Mouse (Mus musculus): ENCODE measurements at regions not wholly inside any gene's neighbourhood (a gene's known extent, or its start where the extent isn't known, plus 50 kb on each side); places are given as distances from the start of the nearest gene placed in this dataset.

GRCm38 (mm10) chr1:151045334-151045733, 52.1 kb upstream of the Hmcn1 start:
- no peak for DNase-seq (ENCODE audit: low spot score)

GRCm38 (mm10) chr1:151046626-151047025, 53.4 kb upstream of the Hmcn1 start:
- DNase-seq (ENCODE audit: low spot score), result no peak

DNA sequence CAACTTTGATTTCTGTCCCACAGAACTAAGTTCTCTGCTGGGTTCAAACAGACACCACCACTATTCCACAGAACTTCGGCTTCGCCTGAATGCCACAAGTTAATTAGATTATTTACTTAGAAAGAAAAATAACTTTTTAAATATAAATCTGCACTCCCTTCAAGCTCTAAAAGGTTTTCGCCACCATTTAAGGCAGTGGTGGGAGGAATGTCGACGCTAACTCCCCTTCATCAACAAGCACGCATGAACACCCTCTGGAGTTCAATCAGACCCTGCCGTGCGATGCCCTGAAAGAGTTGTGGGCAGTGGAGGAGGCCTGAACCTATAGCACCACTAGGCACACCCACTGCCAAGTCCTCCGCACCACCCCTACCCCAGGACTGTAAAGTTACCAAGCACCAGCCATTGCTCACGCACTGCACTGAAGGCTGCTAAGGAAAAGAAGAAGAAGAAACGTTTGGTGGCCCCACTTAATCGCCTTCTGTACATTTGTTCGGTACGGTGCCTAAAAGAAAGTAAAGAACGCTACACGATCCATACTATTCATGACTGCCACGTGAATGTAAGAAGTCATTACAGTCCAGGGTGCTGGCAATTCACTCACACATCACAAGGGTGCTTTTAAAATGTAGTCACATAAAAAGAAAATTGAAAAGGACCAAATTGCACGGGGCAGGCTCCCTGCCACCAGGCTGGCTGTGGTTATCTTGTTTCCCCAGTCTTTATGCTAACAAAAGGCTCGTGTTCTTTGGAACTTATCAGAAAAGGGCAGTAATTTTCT, 56.7 kb upstream of the Hmcn1 start:
- no peak for DNase-seq (ENCODE audit: low spot score)

- no peak for DNase-seq (ENCODE audit: low spot score)
These were observed 57.2 kb upstream of the Hmcn1 start for GRCm38 (mm10) chr1:151050507-151050816.

DNA sequence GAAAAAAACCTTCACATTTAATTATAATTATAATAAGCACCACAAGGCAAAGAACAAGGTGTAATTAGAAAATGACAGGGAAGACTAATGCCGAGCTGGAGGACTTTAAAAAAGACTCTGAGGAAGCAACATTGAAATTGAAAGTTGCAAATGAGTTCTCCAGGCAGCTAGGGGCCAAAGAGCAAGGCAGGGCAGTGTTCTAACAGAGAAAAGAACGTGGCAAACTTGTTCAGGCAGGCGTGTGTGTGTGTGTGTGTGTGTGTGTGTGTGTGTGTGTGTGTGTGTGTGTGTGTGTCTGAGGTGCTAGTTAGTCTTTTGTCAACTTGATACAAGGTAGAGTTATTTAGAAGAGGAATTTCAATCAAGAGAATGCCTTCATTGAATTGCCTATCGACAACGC, 60.0 kb upstream of the Hmcn1 start:
- no peak for DNase-seq (ENCODE audit: low spot score)

DNA sequence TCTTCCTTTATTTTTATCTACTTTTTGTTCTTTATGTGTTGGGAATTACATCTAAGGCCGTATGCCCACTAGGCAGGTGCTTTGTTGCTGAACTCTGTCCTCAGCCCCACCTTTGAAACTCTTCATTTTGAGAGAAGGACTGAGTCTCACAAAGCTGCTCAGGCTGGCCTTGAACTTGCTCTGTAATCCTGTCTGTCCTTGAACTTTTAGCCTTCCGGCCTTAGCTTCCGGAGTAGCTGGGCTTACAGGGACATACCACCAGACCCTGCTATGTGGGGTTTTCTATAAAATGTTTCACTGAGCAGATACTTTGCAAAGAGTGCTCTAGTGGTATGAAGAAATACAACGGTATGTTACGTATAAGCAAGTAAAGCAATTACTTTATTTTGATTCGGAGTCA, 62.2 kb upstream of the Hmcn1 start:
- no peak for DNase-seq (ENCODE audit: low spot score)

DNA sequence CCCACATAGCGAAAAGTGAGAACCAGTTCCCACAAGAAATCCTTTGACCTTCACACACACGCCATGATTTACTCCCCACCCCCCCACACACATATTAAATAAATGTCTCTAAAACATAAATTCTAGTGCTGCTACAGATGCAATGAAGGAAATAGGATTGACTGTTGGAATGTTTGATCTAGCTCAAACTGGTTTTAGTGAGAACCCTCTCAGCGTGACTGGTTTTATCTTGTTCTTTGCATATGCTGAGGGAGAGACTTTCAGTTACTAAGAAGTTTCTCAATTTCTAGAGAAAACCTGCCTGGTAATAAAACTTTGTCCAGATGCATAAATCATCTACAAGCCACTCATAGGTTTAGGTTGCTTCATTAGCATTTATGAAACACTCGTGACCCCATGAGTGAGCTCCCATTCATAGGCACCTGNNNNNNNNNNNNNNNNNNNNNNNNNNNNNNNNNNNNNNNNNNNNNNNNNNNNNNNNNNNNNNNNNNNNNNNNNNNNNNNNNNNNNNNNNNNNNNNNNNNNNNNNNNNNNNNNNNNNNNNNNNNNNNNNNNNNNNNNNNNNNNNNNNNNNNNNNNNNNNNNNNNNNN, 66.4 kb upstream of the Hmcn1 start:
- no peak for DNase-seq (ENCODE audit: low spot score)

GRCm38 (mm10) chr1:151065090-151065567, 71.9 kb upstream of the Hmcn1 start:
- no peak for DNase-seq (ENCODE audit: low spot score)

- no peak for DNase-seq (ENCODE audit: low spot score)
These were observed 73.3 kb upstream of the Hmcn1 start for GRCm38 (mm10) chr1:151066379-151067128.

DNA sequence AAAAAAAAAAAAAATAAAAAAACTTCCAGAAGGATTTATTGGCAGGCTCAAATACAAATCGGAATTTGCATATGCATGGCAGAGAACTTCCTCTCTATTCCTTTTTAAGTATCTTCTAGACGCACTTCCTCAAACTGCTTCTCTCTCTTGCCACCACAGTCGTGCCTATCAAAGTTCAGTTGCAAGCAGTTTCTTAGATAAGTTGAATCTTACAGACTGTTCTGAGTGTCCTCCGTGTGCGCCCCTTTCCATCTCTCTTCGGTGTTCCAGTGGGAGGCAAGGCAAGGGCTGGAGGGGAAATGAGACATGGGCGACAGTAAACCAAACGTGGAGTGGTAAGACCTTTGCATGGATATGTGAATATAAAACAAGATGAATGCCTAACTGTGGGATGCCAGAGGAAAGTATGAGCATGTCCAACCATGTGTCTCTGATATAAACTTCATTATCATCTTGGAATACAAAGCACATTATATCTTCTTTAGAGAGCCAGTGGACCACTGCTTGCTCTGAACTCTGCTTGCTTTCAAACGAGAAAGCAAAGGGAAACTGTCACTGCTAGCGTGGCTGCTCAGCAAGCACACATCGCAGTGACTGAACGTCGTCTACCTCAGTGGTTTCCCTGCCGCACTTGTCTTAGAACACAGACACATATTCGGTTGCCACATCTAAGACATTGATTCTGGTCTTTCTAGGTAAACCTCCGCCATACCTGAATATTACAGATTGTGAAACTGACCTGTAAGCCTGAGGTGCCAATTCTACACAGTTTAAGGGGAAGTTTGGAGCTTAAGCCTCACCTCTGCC, 81.5 kb upstream of the Hmcn1 start:
- DNase-seq (ENCODE audit: low spot score), result no peak

DNA sequence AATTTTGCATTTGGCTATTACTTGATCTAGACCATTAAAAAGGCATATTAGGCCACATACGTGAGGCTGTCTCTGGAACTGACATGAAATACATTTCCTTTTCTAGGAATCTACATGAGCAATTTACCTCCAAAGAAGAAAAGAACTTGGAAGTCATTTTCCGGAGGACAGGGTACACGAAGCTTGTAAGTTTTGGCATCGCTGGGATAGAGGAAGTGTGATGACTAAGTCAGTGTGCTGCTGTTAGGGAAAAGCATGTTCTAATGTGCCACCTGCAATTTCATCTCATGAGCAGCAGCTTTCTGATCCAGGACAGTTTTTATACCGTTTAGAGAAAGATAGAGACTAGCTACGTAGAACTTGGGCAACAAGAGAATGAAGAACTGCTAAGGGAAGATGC, 82.3 kb upstream of the Hmcn1 start:
- no peak for DNase-seq (ENCODE audit: low spot score)

GRCm38 (mm10) chr1:151078909-151079522, 85.8 kb upstream of the Hmcn1 start:
- DNase-seq (ENCODE audit: low spot score), result peak; percentile 72

DNA sequence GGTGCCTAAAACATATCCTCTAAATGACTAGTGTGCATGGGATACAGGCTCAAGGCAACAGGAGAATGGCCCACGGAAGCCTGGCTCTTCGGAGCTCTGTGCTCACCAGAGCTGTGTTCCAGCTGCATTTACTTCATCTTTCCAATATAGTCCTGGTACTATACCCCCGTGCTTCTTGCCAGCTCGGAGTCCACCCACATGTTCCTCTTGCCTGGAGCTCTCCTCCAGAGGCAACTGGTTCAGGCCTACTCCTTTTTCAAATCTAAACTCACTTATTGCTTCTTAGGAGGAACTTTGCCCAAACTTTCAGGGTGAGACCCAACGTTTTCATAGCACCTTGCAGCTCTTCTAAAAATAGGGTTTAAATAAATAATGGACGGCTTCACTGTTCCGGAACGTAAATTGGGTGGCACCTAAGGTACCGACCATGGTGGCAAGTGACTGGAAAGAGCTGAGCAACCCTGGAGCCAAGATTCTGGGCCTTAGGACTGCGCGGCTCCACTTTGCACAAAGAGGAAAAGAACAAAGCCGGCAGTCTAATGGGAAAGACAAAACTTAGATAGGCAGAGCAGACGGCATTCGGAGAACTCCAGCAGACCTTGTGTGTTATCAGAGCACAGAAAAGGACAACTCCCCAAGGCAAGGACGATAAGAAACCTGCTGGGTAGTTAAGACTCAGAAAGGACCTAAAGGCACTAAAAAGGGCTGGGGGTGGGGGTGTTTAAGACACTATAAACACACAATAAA, 86.6 kb upstream of the Hmcn1 start:
- DNase-seq (ENCODE audit: low spot score), result no peak

- DNase-seq (ENCODE audit: low spot score), result no peak
These were observed 87.3 kb upstream of the Hmcn1 start for GRCm38 (mm10) chr1:151080510-151080980.

GRCm38 (mm10) chr1:151082510-151083033, 89.3 kb upstream of the Hmcn1 start:
- DNase-seq (ENCODE audit: low spot score), result no peak

GRCm38 (mm10) chr1:151083806-151084205, 90.6 kb upstream of the Hmcn1 start:
- no peak for DNase-seq (ENCODE audit: low spot score)

DNA sequence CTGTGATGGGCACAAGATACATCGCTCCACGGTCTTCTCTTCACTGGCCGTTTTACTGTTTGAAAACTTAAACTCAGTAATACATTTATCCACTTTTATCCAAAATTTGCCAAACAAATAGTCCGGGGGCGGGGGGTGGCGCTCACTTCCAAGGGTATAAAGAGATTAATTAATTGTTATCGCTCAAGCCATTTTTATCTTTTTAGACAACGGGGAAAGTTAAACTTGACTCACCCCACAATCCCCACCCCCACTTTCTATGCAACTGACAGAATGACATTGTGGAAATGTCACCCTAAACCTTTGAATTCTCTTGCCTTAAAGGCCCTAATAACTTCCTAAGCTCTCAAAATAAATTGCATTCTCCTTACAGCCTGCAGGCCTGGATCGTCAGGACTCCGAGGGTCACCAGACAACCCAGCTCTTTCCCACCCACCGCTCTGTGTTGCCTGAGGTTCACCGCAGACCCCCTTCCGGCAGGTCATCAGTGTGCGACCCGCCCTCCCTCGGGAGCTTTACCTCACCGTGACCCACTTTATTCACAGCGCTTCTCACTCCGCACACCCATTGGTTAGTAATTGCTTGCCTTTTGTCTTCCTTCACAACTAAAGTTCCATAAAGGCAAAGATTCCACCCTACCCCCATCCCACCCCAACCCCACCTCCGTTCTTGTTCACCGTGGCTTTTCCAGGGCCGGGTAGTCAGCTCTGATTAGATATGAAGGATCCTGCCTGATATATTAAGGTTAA, 93.0 kb upstream of the Hmcn1 start:
- no peak for DNase-seq (ENCODE audit: low spot score)

GRCm38 (mm10) chr1:151087151-151087660, 94.0 kb upstream of the Hmcn1 start:
- no peak for DNase-seq (ENCODE audit: low spot score)

DNA sequence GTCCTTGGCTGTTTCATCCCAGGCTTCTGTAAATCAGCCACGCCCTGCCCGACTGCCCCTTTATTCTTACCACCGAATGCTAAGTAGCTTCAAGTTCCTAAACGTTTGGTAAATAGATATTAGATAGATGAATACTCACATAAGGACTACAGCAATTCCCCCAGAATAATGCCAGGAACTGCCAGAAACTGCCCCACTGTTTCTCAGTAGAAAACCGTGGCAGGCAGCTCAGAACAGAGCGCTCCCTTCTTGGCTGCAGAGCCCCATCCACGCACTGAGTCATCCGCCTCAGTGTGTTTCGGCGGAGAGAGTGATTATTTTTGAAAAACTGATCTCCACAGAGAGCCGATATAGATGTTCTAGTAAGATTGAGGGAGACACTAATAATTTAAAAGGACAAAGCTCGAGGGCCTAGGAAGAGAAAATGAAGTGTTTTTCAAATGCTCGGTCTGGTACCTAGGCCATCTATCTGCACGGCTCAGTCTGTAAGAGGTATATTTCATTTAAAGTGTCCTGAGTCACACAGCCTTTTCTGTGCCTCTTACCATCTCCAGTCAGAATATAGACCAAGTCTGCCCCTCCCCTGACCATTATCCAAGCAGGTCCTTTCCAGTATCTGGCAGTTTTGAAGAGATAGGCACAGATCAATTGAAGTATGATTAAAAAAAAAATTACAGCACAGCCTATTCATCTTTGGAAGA, 94.4 kb upstream of the Gm47985 start:
- peak; percentile 54 for DNase-seq (ENCODE audit: low spot score)
